Comparison of ENCODE assay signal across 17 mouse cellular contexts in genomic region chr6:34148639-34149038, GRCm38 (mm10).
"Had no signal": no experiment of that assay in that cellular context is flagged by ENCODE, and none has a peak within 500 bp of the region (broad histone marks: within the 10 kb centered on the region; RNA-seq: fewer than 3 reads in every experiment).

No protein-coding gene starts in this region.

- H3K9me3 ChIP-seq: lung, embryonic 15.5 days; midbrain, embryonic 15.5 days; stomach, embryonic 15.5 days had no signal

- H3K4me1 ChIP-seq: megakaryocyte, embryonic 14.5 days had no signal

- ATAC-seq: lung, postnatal 0 days; midbrain, embryonic 13.5 days; midbrain, embryonic 15.5 days had no signal

- H3K4me2 ChIP-seq: lung, embryonic 15.5 days; midbrain, embryonic 11.5 days; midbrain, embryonic 13.5 days; midbrain, embryonic 15.5 days; neural tube, embryonic 13.5 days; stomach, embryonic 15.5 days had no signal

- DNase-seq: lung, adult 2 months; lung, postnatal 14 days; lung, postnatal 36 days; right cerebral cortex, postnatal 14 days; thymus, adult 2 months; thymus, postnatal 25 days; thymus, postnatal 4 days had no signal

- H3K27ac ChIP-seq: lung, embryonic 15.5 days; macrophage; midbrain, embryonic 13.5 days; midbrain, embryonic 15.5 days; neural tube, embryonic 13.5 days; stomach, embryonic 15.5 days; stomach, postnatal 0 days had no signal

- H3K27me3 ChIP-seq: lung, embryonic 15.5 days; megakaryocyte, embryonic 14.5 days; midbrain, embryonic 13.5 days; midbrain, embryonic 15.5 days; neural tube, embryonic 13.5 days; stomach, embryonic 15.5 days had no signal

- H3K36me3 ChIP-seq: lung, embryonic 15.5 days; midbrain, embryonic 13.5 days; midbrain, embryonic 15.5 days; neural tube, embryonic 13.5 days; stomach, embryonic 15.5 days had no signal

- H3K9ac ChIP-seq: lung, embryonic 15.5 days; midbrain, embryonic 13.5 days; midbrain, embryonic 15.5 days; neural tube, embryonic 13.5 days; stomach, embryonic 15.5 days had no signal

- H3K4me3 ChIP-seq: lung, embryonic 15.5 days; megakaryocyte, embryonic 14.5 days; midbrain, embryonic 13.5 days; midbrain, embryonic 15.5 days; neural tube, embryonic 13.5 days; stomach, embryonic 15.5 days had no signal
